Mouse (Mus musculus) neural tube, embryonic 13.5 days (tissue): ENCODE results near the gene Kcnc3. TPM values are rescaled to one million over a fixed set of nuclear protein-coding genes. Genes with fewer than 3 reads are reported as not detected.

Source experiments
- ATAC-seq: fragments of 200-750 bp; cut with Nextera tagmentation; 2 replicates; pipeline ENCODE4 v1.8.0; 2017; ENCODE audit warnings: low read depth, mild to moderate bottlenecking, moderate TSS enrichment, moderate library complexity
- H3K27ac ChIP-seq: fragments of 300-500 bp; sonication (generic); replicated peaks from 2 replicates; pipeline ENCODE4 v1.5.1; 2015; ENCODE audit warnings: moderate library complexity, mild to moderate bottlenecking, inconsistent platforms
- H3K27me3 ChIP-seq: fragments of 300-500 bp; sonication (generic); 2 replicates; pipeline ENCODE4 v1.6.1; 2015; ENCODE audit warnings: mild to moderate bottlenecking, inconsistent platforms
- H3K36me3 ChIP-seq: fragments of 300-500 bp; sonication (generic); 2 replicates; pipeline ENCODE4 v1.6.1; 2015; ENCODE audit warnings: mild to moderate bottlenecking, inconsistent platforms
- H3K4me1 ChIP-seq: fragments of 300-500 bp; sonication (generic); replicated peaks from 2 replicates; pipeline ENCODE4 v1.6.1; 2015; ENCODE audit warnings: inconsistent platforms
- H3K4me2 ChIP-seq: fragments of 300-500 bp; sonication (generic); 2 replicates; pipeline ENCODE4 v1.6.1; 2015; ENCODE audit warnings: inconsistent platforms, mild to moderate bottlenecking, moderate library complexity
- H3K4me3 ChIP-seq: fragments of 300-500 bp; sonication (generic); 2 replicates; pipeline ENCODE4 v1.5.1; 2015; ENCODE audit warnings: mild to moderate bottlenecking, inconsistent platforms
- H3K9ac ChIP-seq: fragments of 300-500 bp; sonication (generic); 2 replicates; pipeline ENCODE4 v1.6.1; 2015; ENCODE audit warnings: moderate library complexity, mild to moderate bottlenecking, inconsistent platforms
- H3K9me3 ChIP-seq: fragments of 300-500 bp; sonication (generic); 2 replicates; pipeline ENCODE4 v1.6.1; 2016; ENCODE audit warnings: inconsistent platforms
- WGBS: fragments of 180-500 bp; shearing (Covaris S2); methylation state at CpG from one replicate; pipeline ENCODE4 v1.1.7; 2015; 5-methylcytosine and 5-hydroxymethylcytosine counted together
- polyA plus RNA-seq: library from polyadenylated mRNA; unstranded; fragments of >200 nt; fragmentation: Nextera tagmentation; extraction: Ambion mirVana; gene quantifications from 2 replicates; pipeline ENCODE4 v1.2.1, GENCODE M21; 2015

The Kcnc3 gene
- polyA plus RNA-seq, 1 experiment from 2014 or later: 4.7 TPM

- 11% methylated on average over 15 of the region's 15 CpGs for WGBS
- Histone ChIP-seq H3K4me1 (no peaks in the 10 kb centered on the region), H3K36me3 (no peaks in the 10 kb centered on the region), H3K4me3 (no peak overlapping the region), H3K27ac (no peak overlapping the region), H3K4me2 (no peak overlapping the region), H3K27me3 (peaks cover 31% of the 10 kb centered on the region), H3K9ac (no peak overlapping the region), H3K9me3 (0 out of 2 replicates have a peak, but pooled peaks cover 5% of the 10 kb centered on the region)
- ATAC-seq: no peak
Measured at GRCm38 (mm10) chr7:44633407-44633806, 42.9 kb downstream of the Kcnc3 start.

DNA sequence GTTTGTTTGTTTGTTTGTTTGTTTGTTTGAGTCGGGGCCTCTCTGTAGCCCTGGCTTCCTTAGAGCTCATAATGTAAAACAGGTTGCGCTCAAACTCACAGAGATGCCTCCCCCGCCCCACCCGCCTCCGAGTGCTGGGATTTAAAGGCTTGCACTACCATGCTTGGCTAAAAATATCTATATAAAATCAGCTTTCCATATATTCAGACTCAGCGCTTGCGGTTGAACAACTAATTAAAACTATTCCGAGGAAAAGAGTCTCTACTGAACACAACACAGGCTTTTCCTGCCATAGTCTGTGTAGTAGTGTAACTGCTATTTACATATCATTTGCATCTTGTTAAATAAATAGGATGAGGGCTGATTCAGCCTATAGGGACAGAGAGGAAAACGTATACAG lies 46.2 kb downstream of the Kcnc3 start:
- peaks cover 64% of the 10 kb centered on the region for H3K27me3 ChIP-seq
- 85% methylated on average over 9 of the region's 9 CpGs for whole genome bisulfite sequencing
- no peak overlapping the region for H3K27ac ChIP-seq
- no peak overlapping the region for H3K4me3 ChIP-seq
- no peak overlapping the region for H3K4me2 ChIP-seq
- H3K4me1 ChIP-seq: 0 out of 2 replicates have a peak, but pooled peaks cover 7% of the 10 kb centered on the region
- 0 out of 2 replicates have a peak, but pooled peaks cover 5% of the 10 kb centered on the region for H3K9me3 ChIP-seq
- no peak for ATAC-seq
- no peak overlapping the region for H3K9ac ChIP-seq
- H3K36me3 ChIP-seq: no peaks in the 10 kb centered on the region

DNA sequence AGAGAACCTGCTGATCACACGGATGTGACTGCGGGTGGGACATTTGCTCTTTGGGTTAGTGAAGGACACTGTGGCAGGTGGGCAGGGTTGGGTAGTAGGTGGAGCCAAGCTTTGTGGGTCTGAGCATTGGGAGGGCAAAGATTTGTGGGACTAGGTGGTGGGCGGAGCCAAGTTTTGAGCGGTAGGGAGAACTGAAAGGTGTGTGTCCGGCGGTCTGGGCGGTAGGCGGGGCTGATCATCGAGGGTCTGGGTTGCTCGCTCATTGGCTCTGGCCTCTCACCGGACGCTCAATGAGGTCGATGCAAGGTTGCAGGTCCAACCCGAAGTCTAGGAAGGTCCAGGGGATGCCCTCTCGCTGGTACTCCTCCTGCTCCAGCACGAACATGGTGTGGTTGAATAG lies 48.2 kb downstream of the Kcnc3 start:
- H3K27me3 ChIP-seq: peaks cover 71% of the 10 kb centered on the region
- H3K9ac ChIP-seq: no peak overlapping the region
- ATAC-seq: no peak
- 3% methylated on average over 16 of the region's 16 CpGs for whole genome bisulfite sequencing
- peak overlapping the region; percentile 16 for H3K4me3 ChIP-seq
- no peaks in the 10 kb centered on the region for H3K36me3 ChIP-seq
- 0 out of 2 replicates have a peak, but pooled peaks cover 7% of the 10 kb centered on the region for H3K4me1 ChIP-seq
- H3K9me3 ChIP-seq: 0 out of 2 replicates have a peak, but pooled peaks cover 5% of the 10 kb centered on the region
- no peak overlapping the region for H3K27ac ChIP-seq
- H3K4me2 ChIP-seq: peak overlapping the region; percentile 28

DNA sequence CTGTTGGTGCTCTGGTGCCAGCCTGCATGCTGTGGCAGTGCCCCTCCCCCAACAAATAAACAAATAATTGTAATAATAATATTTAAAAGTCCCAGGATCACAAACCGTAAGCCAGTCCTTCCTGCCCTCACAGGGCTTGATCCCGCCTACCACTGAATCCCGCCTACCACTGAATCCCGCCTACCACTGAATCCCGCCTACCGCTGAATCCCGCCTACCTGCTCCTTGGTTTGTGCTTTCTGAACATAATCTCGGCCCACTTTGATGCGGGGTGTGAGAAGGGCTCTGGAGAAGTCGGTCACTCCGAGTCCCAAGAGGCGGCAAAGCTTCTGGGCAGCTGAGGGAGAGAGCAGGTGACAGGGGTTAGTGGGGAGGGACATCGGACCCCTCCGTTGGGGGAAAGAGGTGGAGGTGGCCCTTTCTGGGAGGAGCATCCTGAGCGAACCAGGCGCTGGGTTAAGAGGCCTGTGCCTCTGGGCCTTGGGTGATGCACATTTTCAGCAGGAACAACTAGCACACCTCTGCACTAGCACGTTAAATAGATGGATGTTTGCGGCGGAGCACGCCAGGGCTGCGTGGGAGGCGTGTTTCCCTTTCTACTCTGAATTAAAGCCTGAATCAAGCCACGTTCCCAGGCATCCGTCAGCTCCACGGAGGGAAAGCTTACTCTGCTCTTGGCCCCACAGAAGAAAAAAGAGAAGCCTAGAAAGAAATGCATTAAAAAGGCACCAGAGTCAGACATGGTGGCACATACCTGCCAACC lies 50.6 kb downstream of the Kcnc3 start:
- peaks cover 14% of the 10 kb centered on the region; the same call in 1 of the 2 replicates for H3K4me1 ChIP-seq
- 0 out of 2 replicates have a peak, but pooled peaks cover 5% of the 10 kb centered on the region for H3K9me3 ChIP-seq
- no peak overlapping the region for H3K27ac ChIP-seq
- no peaks in the 10 kb centered on the region for H3K36me3 ChIP-seq
- H3K9ac ChIP-seq: no peak overlapping the region
- peaks cover 83% of the 10 kb centered on the region for H3K27me3 ChIP-seq
- 22% methylated on average over 25 of the region's 25 CpGs for WGBS
- no peak overlapping the region for H3K4me3 ChIP-seq
- ATAC-seq: no peak
- H3K4me2 ChIP-seq: no peak overlapping the region

DNA sequence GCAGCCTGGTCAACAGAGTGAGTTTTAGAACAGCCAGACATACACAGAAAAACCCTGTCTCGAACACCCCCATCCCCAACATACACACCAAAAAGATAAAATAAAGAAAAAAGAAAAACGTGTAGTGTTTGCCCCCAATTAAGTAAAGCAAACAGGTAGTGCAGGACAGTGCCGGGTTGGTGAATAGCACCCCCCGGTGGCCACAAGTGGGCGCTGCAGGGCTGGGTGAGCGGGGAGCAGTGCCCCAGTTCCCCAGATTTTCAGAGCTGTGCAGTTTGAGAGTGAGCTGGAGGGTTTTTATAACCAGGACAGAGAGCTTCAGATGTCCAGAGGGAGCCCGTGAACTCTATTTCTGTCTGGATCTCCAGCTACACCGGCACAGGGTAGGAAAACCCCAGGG lies 51.4 kb downstream of the Kcnc3 start:
- peaks cover 85% of the 10 kb centered on the region for H3K27me3 ChIP-seq
- no peaks in the 10 kb centered on the region for H3K36me3 ChIP-seq
- H3K4me1 ChIP-seq: peaks cover 15% of the 10 kb centered on the region; the same call in 1 of the 2 replicates
- WGBS: 31% methylated on average over 8 of the region's 8 CpGs
- H3K9ac ChIP-seq: no peak overlapping the region
- H3K4me2 ChIP-seq: no peak overlapping the region
- H3K4me3 ChIP-seq: no peak overlapping the region
- ATAC-seq: no peak
- H3K9me3 ChIP-seq: 0 out of 2 replicates have a peak, but pooled peaks cover 3% of the 10 kb centered on the region
- no peak overlapping the region for H3K27ac ChIP-seq

- Histone ChIP-seq H3K4me1 (peaks cover 8% of the 10 kb centered on the region; the same call in 1 of the 2 replicates), H3K4me2 (no peak overlapping the region), H3K27me3 (peaks cover 55% of the 10 kb centered on the region), H3K27ac (no peak overlapping the region), H3K4me3 (no peak overlapping the region), H3K9me3 (no peaks in the 10 kb centered on the region), H3K36me3 (no peaks in the 10 kb centered on the region), H3K9ac (no peak overlapping the region; the same call in 1 of the 2 replicates)
- WGBS: 81% methylated on average over 5 of the region's 5 CpGs
- ATAC-seq: no peak
Measured at GRCm38 (mm10) chr7:44645256-44645655, 54.8 kb downstream of the Kcnc3 start.

DNA sequence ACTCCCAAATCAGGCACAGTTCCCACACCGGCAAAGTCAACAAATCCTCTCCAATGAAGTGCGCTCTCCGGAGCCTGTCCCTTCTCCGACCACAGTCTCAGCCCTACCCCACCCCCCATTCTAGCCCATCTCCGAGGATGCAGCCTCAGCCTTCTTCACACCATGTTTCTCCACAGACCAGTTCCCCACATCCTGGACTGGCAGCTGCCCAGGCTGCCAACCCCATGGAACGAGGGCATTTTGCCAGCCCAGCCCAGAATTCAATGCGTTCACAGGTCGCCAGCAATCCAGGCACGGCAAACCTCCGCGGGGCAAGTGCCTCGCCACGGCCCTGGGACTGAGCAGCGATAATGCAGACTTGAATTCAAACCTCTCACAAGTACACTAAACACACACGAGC lies 55.5 kb downstream of the Kcnc3 start:
- ATAC-seq: peak; percentile 26; the same call in 1 of the 2 replicates
- Histone ChIP-seq H3K27ac (no peak overlapping the region), H3K9ac (peak overlapping the region; percentile 41; the same call in 1 of the 2 replicates), H3K36me3 (no peaks in the 10 kb centered on the region), H3K4me3 (no peak overlapping the region), H3K9me3 (no peaks in the 10 kb centered on the region), H3K27me3 (peaks cover 48% of the 10 kb centered on the region), H3K4me1 (peaks cover 8% of the 10 kb centered on the region; the same call in 1 of the 2 replicates), H3K4me2 (peak overlapping the region; percentile 31)
- 20% methylated on average over 15 of the region's 15 CpGs for WGBS

- WGBS: 53% methylated on average over 7 of the region's 7 CpGs
- Histone ChIP-seq H3K27ac (no peak overlapping the region), H3K9ac (no peak overlapping the region), H3K27me3 (peaks cover 36% of the 10 kb centered on the region), H3K9me3 (no peaks in the 10 kb centered on the region), H3K36me3 (no peaks in the 10 kb centered on the region), H3K4me2 (no peak overlapping the region), H3K4me1 (peaks cover 8% of the 10 kb centered on the region; the same call in 1 of the 2 replicates), H3K4me3 (no peak overlapping the region)
- no peak for ATAC-seq
Measured at GRCm38 (mm10) chr7:44647042-44647724, 56.7 kb downstream of the Kcnc3 start.

GRCm38 (mm10) chr7:44647729-44648128 lies 57.3 kb downstream of the Kcnc3 start:
- Histone ChIP-seq H3K9ac (no peak overlapping the region), H3K4me2 (no peak overlapping the region), H3K4me3 (no peak overlapping the region), H3K27me3 (peaks cover 34% of the 10 kb centered on the region), H3K36me3 (no peaks in the 10 kb centered on the region), H3K9me3 (no peaks in the 10 kb centered on the region), H3K27ac (no peak overlapping the region), H3K4me1 (peaks cover 8% of the 10 kb centered on the region; the same call in 1 of the 2 replicates)
- ATAC-seq: no peak
- whole genome bisulfite sequencing: 77% methylated on average over 10 of the region's 10 CpGs

DNA sequence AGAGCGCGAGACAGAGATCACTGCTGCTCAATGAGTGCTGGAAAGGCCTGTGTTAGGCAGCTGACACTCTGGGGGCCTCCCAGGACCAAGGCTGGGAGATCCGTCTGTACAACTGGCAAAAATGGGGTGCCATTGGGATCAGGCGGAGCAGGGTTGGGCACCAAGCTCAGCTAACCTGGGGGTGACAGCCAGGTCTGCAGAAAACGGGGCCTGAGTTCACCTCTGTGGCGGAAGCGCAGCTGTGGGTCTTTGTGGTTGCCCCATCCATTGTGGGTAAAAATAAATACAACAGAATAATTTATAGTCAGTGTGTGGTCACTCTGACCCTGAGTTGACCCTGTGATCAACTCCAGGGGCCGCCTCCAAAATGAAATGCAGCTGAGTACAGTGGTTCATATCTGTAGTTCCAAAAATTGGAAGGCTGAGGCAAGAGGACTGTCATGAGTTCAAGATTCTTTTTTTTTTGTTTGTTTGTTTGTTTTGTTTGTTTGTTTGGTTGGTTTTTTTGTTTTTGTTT lies 58.7 kb downstream of the Kcnc3 start:
- WGBS: 65% methylated on average over 8 of the region's 8 CpGs
- Histone ChIP-seq H3K9ac (no peak overlapping the region), H3K4me2 (no peak overlapping the region), H3K36me3 (no peaks in the 10 kb centered on the region), H3K4me3 (no peak overlapping the region), H3K27me3 (peaks cover 19% of the 10 kb centered on the region), H3K27ac (no peak overlapping the region), H3K4me1 (peaks cover 8% of the 10 kb centered on the region; the same call in 1 of the 2 replicates), H3K9me3 (no peaks in the 10 kb centered on the region)
- no peak for ATAC-seq

DNA sequence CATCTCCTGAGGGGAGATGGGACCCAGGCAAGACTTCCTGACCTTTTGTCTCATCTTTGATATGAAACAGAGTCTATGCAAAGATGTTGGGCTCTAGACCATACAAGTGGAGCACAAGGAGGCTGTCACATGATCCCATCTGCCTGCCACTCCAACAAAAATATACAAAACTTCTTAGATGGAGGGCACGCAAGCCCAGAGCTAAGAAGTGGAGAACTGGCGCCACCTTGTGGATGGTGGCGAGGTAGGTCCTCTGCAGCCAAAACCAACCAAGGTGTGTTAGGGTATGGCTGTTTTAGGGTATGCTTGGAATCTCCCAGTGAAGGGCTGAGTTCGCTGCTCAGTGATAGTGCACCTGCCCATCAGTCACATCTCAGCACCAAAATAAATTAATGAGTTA lies 59.5 kb downstream of the Kcnc3 start:
- no peak overlapping the region for H3K4me3 ChIP-seq
- H3K4me2 ChIP-seq: no peak overlapping the region
- H3K27ac ChIP-seq: no peak overlapping the region
- no peak for ATAC-seq
- H3K27me3 ChIP-seq: peaks cover 14% of the 10 kb centered on the region
- H3K36me3 ChIP-seq: no peaks in the 10 kb centered on the region
- 11% methylated on average over 4 of the region's 4 CpGs for WGBS
- no peaks in the 10 kb centered on the region for H3K9me3 ChIP-seq
- H3K4me1 ChIP-seq: peaks cover 8% of the 10 kb centered on the region; the same call in 1 of the 2 replicates
- no peak overlapping the region for H3K9ac ChIP-seq

GRCm38 (mm10) chr7:44651416-44651815 lies 61.0 kb downstream of the Kcnc3 start:
- H3K27ac ChIP-seq: no peak overlapping the region
- 0 out of 2 replicates have a peak, but pooled peaks cover 5% of the 10 kb centered on the region for H3K27me3 ChIP-seq
- no peak overlapping the region for H3K4me2 ChIP-seq
- H3K4me3 ChIP-seq: no peak overlapping the region
- no peaks in the 10 kb centered on the region for H3K9me3 ChIP-seq
- H3K4me1 ChIP-seq: no peaks in the 10 kb centered on the region
- no peak for ATAC-seq
- 79% methylated on average over 7 of the region's 7 CpGs for WGBS
- H3K36me3 ChIP-seq: no peaks in the 10 kb centered on the region
- no peak overlapping the region for H3K9ac ChIP-seq
